Mouse (Mus musculus): ENCODE results near the gene Tmcc2.
A peak's percentile ranks its signal among the peaks of the same experiment; 100 is the strongest.

Gene Tmcc2

DNA sequence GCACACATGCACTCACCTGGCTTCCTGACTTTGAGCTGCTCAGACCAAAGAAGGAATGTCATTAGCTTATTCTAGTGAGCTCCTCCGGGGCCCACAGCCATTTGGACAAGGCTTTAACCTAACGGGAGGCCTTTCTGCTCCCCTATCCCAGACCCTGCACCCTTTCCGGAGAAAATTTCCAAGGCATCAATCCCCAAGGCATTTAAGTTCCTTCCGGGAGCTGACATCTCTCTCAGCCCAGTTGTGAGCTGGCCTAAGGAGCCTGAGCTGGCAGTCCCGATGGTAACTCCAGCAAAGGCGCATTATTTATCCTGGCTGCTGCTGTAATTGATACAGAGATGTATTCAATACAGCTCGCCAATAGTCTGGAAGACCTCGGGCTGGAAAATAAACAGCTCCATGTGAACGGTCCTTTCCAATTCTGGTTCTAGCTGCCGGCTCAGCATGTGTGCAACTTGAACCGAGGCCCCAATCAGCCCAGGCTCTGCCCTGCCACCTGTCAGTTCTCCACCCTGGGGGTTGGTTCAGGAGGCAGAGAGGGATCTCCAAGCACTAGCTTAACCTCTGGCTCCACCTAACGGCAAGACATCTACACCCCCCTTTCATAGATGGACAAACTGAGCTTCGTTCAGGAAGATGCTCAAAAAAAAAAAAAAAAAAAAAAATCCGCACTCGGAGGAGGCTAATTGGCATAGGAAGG is 1.0 kb downstream of the Tmcc2 start:
- peak; percentile 95 for DNase-seq

DNA sequence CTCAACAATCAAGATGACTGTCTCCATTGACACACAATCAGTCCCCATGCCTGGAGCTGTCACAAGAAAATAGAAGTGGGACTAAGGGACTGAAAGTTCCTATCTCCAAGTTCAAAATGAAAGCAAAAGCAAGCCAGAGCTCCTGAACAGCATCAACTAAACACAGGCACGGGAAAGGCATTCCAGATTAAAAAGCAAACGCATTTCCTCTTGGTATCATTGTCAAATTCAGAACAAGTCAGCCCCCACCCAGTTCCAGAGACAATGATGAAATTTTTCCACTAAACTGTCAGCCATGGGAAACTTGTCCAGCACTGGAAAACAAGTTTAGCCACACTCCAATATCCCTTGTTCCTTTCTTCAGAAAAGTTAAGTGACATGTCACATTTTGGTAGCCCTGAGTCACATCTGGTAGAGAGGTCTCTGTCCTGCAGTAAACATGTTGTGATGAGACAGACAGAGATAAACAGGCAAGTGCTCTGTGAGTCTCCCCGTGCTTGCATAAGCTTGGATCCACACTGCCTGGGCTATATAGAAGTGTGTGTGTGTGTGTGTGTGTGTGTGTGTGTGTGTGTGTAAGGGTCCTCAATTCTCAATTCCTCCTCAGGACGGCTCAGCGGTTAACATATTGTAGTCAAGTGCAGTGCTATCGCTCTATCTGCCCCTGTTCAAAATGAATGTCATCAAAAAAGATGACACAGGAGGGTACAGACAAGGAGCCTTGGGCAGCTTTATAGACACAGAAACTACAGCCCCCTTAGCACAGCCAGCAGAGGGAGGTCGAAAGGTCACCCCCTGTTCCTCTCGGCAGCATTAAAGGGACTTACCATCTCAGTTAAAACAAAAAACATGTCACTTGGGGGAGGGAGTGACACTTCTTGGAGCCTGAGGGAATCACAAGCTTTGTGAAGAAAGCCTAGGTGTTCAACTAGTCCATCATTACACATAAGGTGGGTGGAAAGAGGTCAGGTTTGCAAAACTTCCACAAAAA is 2.0 kb downstream of the Tmcc2 start:
- DNase-seq = peak; percentile 27

DNA sequence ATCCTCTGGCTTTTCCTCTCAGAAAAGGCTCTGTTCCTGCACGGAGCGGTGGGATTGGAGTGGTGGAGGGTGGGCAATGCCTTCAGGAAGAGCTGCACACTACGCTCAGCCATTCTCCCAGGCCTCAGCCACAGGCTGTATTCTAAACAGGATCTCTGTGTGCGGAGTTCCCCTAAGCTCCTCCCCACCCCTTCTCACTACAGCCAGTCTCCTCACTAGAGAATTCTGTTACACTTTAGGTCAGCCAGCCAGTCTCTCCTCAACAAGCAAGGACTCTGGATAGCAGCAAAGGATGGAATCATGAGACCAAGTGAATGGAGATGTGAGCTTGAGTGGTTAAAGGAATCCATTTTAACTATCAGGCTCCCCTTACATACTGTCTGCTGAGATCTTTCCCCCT is 3.1 kb downstream of the Tmcc2 start:
- DNase-seq = peak; percentile 65

DNA sequence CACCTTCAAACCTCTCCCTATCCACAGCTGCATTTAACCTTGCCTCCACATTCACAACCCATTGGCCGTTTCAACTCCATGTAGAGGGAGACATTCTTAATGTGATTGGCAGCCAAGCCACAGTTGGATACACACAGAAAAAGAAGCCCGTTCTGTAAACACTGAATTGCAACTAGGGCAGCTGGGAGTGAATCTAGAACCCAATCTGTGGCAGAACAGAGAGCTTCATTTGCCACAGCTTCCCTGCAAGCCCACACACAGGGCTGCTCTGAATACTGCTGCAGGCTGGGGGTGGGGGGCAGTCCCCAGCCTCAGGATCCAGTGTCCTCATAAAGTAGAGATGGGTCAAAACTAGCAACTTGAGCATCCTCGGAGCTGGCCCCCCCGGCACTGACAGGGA is 4.8 kb downstream of the Tmcc2 start:
- DNase-seq = peak; percentile 39

DNA sequence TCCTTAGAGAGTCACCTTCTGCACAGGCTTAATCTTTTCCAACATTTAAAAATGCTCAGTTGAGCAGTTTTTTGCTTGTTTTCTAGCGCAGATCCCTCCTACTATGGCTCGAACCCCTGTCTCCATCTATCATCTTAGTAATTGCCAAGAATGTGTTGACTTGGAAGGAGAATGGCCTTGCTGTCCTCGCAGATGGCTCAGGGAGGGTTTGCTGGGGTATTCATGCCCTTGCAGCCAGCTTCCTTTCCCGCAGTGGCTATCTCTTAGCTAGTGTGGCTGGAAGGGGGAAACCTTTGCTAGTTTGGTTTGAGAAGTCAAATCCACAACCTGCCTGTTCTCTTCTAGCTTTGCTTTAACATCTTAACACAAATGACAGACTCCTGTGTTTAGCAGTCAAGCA is 5.4 kb downstream of the Tmcc2 start:
- DNase-seq = peak; percentile 51

DNA sequence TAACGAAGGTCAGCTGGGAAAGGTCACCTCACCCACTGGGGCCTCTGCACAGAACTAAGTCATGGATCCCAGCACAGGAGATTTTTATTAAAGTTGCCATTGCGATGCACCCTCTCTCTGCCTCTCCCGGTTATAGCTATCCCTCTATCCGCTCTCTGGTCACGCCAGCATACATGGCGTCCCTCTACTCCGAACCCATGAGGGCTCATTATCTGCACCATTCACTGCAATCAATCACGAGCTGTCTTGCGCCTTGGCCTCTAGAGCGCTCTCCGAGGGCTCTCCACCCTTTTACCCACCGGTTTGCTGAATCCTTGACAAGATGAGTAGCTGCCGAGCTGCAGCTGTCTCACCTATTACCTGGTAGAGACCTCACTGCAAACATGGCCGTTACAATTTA is 5.8 kb downstream of the Tmcc2 start:
- peak; percentile 22 for DNase-seq

DNA sequence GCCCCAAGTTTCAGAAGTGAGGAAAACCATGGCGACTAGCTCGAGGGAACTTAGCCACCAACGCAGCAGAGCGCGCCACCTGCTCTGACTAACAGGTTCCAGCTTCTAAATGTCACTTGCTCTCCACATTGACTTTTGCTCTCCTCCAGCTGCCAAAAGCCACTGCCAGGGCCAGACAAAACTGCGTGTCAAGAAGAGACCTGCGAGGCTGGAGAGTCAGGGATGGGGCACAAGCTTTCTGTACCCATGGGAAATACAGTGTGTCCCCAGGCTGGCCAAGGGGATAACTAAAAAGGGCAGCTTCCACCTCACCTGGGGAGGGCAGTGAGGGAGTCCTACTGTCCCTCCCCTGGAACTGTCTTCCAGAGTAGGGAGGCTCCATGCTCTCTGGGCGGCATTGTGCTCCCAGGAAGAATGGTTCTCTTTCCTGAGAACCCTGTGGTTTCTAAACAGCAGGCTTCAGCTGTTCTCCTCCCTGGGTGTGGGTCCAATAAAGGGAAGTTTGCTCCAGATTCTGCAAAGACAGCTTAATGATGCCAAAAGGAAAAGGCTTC is 7.0 kb downstream of the Tmcc2 start:
- peak; percentile 60 for DNase-seq

DNA sequence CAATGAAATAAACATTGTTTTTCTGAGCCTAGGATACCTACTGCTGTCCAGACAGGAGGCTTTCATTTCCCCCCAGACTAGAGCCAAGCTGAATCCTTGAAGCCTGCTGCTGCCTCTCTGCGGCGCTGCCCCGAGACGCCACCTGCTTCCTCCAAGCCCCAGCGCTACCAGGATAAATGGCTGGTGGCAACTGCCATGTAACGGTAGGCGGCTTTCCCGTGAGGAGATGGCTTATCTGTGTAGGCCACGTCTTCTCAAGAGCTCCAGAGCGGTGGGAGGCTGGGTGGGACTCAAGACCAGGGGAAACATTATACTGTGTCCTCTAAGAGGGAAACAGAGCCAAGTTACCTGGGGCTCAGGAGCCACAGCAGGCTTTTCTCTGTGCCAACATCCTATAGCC is 9.2 kb downstream of the Tmcc2 start:
- peak; percentile 77 for DNase-seq

DNA sequence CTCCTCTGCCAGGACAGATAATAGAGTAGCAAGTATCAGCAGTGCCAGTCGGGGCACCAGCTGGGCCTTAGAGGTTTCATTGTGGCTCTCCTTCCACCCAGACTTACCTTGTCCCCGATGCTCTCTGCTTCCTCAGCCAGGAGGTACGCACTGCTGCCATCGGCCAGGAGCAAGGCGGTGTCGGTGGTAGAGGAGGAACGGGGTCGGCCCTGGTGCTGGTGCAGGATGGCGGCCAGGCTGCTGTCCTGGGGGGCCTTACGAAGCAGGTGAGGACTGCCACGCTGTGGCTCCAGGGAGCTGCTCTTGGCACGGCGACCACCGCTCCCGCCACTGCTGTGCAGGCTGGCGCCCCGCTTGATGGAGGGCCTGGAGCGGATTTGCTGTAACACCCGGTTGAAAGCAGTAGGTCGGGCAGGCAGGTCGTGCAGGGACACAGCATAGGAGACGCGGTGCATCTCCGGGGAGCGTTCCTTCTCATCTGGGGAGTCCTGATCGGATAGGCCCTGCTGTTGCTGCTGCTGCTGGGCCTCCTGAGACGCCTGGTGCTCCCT is 10.5 kb downstream of the Tmcc2 start:
- peak; percentile 56 for DNase-seq

DNA sequence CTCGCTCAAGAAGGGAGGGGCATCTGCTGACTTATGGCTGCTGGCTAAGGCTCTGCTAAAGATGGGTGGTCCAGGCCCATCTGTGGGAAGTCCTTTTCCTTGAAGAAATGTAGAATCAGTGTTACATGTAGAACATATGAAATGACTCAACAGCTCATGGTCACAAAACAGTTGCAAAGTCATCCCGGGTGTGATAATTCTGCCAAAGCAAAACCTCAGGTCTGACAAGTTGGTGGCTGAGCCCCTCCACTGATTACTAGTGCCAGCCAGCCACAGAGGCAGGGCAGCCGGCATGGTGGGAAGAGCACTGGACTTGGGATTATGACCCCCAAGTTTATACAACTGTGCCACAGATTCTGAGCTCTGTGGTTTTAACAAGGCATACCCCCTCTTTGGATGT is 13.3 kb downstream of the Tmcc2 start:
- DNase-seq = peak; percentile 16

DNA sequence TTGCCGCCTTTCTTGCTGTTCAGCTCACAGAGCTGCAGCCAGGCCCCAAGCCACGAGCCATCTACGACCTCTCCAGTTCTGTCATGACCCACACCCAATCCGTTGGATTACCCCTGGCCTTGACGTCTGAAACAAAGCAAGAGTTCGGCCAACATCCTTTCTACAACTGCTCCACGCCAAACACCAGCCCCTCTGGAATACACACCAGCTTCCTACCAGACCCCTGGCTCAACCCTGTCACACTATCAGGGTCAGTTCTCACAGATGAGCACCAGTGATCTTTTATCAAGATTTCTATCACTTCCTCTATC is 14.1 kb downstream of the Tmcc2 start:
- no peak for DNase-seq

DNA sequence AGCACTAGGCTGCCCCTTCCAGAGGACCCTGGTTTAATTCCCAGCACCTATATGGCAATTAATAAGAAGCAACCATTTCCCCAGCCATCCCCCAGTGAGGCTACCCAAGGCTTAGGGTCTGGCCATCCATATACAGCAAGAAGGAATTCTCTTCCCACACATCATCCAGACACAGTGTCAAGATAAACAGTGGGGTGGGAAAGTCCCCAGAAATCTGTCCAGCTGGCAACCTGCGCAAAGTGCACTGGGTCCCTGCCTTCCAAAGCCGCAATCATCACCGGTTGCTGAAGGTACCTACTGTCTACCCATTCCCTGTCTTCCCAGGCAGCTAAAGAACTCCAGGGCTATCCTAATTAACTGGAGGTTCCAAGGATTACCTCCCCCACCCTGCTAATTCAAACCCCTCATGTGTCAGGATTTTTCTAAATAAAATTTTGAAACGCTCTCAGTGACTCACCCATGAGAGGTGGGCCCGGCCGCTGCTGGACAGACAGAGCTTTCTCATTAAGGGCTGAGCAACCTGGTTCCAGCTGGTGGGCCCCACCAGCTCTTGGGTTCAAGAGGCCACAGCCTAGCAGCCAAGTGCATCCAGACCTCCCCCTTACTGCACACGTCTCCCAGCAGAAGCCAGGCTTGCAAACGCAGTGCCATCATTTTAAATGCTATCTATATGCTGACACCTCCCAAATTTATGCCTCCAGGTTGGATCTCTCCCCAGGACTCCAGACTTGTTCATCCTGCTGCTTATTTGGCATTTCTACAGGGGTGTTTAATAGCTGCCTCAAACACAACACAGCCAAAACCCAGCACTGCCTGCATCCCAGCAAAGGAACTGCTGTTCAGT is 14.6 kb downstream of the Tmcc2 start:
- peak; percentile 33 for DNase-seq

DNA sequence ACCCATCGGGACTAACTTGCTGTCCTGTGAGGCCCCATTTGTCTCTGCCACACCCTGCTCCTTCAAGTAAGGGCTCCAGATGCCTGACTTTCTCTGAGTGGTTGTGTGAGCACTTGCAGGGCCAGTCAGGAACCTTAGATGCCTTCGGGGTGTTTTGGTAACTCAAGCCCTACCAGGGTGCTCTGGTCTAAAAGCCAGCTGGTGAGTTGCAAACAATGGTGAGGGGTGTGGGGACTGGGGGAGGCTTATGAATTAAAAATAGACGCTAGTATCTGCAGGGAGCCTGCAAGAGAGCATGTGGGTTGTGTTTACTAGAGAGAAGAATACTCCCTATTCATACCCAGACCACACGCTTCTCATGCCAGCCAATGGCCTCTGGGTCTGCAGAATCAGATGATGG is 15.8 kb downstream of the Tmcc2 start:
- DNase-seq = no peak

DNA sequence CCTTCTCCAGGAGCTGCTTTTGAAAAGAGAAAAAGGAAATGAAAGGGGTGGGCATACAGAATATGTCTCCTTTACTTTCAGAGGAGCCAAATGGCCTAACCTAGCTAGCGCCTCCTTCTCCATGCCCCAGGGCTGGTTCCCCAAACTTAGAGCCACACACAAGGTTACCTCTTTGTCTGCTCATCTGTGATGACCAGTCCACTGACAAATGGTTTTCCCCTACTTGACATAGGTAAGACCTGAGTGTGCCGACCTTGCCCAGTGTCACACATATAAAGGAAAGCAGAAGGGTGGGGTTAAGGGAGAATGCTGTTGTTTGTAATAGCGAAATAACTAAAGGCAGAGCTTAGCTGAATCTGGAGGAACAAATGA is 16.2 kb downstream of the Tmcc2 start:
- DNase-seq = no peak

DNA sequence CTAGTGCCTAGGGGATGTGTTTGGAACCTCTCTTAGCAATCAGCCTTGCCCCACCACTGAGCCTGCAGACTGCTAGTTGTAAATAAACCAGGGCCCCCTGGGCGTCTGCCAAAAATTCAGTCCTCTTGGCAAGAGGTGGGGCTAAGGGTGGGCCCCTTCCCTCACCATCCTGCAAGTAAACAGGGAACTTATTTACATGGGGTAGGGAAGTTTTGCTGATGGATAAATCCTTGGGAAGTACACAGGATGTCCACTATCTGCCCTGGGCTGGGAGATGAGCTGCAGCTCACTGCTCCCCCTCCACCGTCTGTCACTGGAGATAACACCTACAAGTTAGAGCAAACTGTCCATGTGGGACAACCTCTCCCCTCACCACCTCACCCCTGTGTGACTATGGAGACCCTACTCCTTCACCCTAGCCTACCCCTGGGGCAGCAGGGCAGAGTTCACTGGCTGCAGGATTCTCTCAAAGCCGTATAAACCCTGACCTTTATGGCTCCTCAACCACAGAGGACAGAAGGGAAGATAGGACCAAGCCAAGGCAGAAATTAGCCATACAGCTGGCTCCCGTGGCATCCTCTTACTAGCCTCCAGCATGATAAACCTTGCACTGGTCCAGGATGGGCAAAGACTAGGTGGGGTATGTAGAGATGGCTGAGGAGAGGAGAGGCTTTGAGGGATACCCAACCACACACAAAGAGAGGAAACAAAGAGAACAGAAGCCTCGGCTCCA is 16.8 kb downstream of the Tmcc2 start:
- no peak for DNase-seq

DNA sequence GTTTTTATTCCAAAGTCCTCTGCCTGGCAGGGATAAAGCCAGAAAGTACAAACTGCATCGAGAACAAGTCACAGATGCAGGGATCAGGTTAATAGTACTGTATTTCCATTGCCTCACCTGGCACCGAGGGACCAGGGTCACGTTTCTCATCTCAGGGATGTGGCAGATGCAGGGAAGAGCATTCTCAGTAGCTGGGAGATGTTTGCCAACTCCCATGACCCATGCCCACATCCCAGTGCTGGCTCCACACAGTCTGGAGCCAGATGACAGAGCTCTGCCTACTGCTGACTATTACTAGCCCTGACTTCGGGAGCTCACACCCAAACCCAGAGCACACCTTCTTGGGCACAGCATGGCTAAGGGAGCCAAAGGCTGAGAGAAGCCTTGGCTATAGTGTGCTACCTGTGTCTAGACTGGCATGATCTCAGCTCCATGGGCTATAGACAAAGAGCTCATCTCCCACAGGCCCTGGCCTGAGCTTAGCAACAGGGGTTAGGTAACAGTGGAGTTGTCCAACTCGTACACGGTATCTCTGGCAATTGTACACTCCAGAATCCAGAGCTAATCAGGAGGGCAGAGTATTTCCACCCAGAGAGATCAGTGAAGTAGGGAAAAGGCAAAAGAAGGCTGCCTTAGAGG is 18.1 kb downstream of the Tmcc2 start:
- DNase-seq = no peak

DNA sequence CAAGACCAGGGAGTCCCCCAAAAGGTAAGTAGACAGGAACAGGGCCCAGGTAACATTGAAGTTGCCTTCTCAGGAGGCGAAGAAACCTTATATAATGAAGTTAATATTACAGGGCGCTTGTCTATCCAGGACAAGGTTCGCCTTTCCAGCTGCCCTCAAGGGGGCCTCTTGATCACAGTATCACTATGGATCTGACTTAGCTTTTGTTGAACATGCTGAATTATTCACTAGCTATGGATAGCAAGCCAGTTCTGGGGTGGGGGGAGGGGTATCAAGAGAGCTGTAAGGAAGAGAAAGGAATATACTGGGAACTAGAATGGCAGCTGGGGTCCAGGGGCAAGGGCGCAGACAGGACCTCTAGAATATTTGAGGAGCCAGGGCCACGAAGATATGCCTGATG is 18.7 kb downstream of the Tmcc2 start:
- DNase-seq = no peak

DNA sequence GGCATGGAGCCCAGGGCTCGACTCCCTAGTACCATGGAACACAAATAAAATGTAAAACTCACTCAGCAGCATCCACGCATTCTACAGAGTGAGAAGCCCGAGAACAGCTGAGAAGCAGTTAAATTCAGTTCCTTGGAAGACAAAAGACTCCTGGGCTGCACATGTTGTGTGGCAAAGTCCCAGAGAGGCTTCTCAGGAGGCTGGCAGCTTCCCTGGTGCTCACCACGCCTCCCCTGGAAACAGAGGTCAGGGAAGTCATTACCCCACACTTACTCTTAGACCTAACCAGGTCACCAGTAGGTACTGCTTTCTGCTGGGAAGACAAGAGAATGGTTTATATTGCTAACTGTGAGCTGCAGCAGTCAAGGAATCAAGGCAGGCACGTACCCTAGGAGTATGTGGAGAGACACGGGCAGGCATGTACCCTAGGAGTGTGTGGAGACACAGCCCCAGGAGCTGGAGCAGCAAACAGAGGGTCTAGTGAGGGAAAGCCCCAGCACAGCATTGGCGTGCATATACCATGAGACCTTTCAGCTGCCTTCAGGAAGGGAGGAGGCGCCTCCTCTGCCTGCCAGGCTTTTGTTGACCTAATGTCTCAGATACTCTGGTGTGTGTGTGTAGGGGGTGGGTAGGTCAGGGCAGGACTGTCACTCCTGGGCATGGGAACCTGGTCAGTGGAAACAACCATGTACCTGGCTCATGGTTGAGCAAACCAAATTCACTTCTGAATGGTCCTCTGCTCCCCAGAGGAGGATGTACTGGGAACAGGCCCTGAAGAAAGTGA is 19.6 kb downstream of the Tmcc2 start:
- DNase-seq = no peak

DNA sequence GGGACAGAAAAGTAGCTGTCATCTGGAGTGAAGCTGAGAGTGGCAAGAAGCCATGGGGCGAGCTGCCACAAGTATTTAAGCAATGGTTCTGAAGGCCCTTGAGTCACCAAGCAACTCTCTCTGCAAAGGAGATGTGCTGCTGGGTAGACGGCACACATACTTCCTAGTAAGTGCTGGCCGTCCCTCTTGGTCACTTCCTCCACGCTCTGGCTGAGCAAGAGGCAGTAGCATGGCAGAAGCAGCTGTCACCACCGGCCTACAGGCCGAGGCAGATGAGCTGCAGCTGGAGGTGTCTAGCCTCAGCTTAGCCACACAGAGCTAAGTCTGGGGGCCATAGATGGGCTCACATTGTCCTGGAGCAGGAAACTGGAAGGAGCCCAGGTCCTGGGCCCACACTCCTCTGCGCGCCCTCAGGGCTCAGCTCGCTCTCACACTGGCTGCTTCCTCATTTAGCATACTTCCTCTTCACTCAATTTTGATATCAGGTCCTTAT is 20.4 kb downstream of the Tmcc2 start:
- peak; percentile 35 for DNase-seq

DNA sequence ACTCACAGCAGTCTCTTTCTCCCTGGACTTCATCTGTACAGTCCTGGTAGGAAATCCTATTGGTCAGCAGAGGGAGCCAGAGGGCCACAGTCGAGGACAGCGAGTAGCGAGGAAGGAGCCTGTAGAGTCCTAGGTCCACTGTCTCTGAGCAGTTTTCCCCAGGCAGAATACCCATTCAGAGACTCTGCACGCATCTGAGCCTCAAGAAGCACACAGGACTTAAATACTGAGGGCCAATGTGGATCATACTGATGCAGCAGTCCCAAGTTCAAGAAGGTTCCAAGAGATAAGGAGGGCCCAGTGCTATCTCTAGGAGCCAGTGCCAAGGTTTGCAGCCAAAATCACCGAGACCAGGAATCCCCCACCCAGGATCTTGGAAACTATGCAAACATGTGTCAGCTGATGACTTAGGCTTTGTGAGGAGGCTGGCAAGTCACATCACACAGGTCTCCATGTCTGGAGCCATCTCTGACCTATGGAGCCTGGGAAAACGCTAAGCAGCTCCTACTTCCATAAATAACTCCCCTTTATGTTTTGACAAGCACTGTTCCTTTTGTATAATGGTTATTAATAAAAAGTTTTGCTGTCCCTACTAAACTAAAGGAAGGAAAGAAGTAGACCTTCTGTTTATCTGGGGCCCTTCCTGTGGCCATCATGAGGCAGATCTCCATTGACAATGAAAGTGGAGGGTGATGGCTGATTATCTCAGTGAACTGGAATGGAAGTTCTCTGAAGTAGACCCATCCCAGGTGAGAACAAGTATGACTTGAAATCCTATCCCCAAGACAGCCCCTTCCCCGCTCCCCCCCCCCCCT is 23.2 kb downstream of the Tmcc2 start:
- DNase-seq = peak; percentile 86

All from cerebellum, adult 11-12 months (tissue).